Mouse (Mus musculus) erythroblast, embryonic 14.5 days (primary cell): ENCODE results near the gene Clca1.

Source experiments
- GATA1 ChIP-seq: IDR thresholded peaks from 2 replicates; pipeline ENCODE4 v1.6.1; 2012; ENCODE audit warnings: low read length, inconsistent platforms, mixed read lengths
- TAL1 ChIP-seq: IDR thresholded peaks from 3 replicates; pipeline ENCODE4 v1.6.1; 2012; ENCODE audit warnings: low read length, inconsistent platforms, mixed read lengths

DNA sequence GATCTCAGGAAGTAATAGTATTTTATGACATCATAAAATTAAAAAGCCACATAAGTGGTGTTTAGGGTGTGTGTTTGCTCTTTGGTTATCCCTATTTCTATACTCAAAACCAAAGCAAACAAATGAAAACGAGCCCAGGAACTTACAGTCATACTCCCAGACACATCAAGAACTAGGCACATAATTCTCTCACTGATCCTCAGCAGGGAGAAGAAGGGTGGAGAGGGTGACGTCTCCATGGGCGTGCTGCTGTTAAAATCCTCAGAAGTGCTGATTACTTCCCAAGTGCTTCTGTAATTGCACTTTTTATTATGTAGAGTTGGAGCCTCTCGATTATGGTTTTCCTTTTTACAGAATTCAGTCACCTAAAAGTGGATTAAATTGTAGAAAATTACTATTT lies 66.5 kb downstream of the Clca1 start:
- TF ChIP-seq GATA1 = no peak
- TF ChIP-seq TAL1 = no peak
